ENCODE assay signal across 8 mouse cellular contexts in the genomic region with DNA sequence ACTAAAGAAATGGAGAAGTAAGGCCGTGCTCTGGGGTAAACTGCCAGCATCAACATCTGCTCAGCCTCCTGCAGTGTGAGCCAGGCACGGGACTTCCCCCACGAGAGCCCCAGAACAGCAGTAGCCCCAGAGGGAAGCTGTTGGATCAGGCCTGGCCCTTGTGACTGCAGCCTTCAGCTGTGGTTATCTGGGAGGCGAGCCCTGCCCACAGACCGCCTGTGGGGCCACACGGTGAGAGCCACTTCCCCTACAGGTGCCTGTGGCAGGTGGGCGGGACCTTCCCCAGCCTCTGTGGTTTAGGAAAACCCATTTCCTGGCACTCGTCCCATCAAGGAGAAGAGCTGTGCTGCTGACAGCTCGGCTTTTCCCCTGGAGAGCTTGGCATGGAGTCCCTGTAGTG. TPM values are rescaled to one million over a fixed set of nuclear protein-coding genes. Genes with fewer than 3 reads are reported as not detected.
DNase-seq lines count a peak whose midpoint lies in the region; ATAC-seq and TF ChIP-seq lines count a peak whose summit lies in the region.

No protein-coding gene starts in this region.

- peaks cover 23% of the 10 kb centered on the region for H3K4me1 ChIP-seq in forebrain, embryonic 16.5 days (replicated peaks; ENCODE audit: control insufficient read depth, insufficient read depth, low read length)
- H3K4me1 ChIP-seq in intestine, embryonic 14.5 days (replicated peaks; ENCODE audit: control insufficient read depth, insufficient read depth, low read length), result peaks cover 14% of the 10 kb centered on the region
- peaks cover 5% of the 10 kb centered on the region for H3K4me1 ChIP-seq in lung, adult 2 months (ENCODE audit: control insufficient read depth, insufficient read depth, low read length)
- H3K4me1 ChIP-seq in small intestine, adult 2 months (ENCODE audit: control insufficient read depth, insufficient read depth, insufficient read length, low read length), result peaks cover 14% of the 10 kb centered on the region

- no peak overlapping the region; the same call in 1 of the 2 replicates for H3K9ac ChIP-seq in forebrain, embryonic 16.5 days (replicated peaks; ENCODE audit: low read depth, low read length)
- no peak overlapping the region for H3K9ac ChIP-seq in intestine, embryonic 14.5 days (ENCODE audit: low read length)

- peak overlapping the region; percentile 20; the same call in 1 of the 2 replicates for H3K27ac ChIP-seq in forebrain, embryonic 16.5 days (ENCODE audit: low read length)
- peak overlapping the region; percentile 39; the same call in 1 of the 2 replicates for H3K27ac ChIP-seq in intestine, embryonic 14.5 days (ENCODE audit: low read depth)
- H3K27ac ChIP-seq in small intestine, adult 2 months (ENCODE audit: insufficient read depth, low read depth, low read length), result peak overlapping the region; percentile 53; the same call in 1 of the 2 replicates

- no peak for TF ChIP-seq POLR2A in lung, adult 2 months (IDR thresholded peaks at IDR 0.05; ENCODE audit: borderline replicate concordance, extremely low read depth, low read depth, low read length)
- no peak for TF ChIP-seq POLR2A in small intestine, adult 2 months (IDR thresholded peaks at IDR 0.05; ENCODE audit: low read depth, low read length)

- H3K4me2 ChIP-seq in forebrain, embryonic 16.5 days (ENCODE audit: low read length), result no peak overlapping the region
- H3K4me2 ChIP-seq in intestine, embryonic 14.5 days (ENCODE audit: low read length), result no peak overlapping the region

- H3K27me3 ChIP-seq in forebrain, embryonic 16.5 days (replicated peaks; ENCODE audit: control insufficient read depth, insufficient read depth, low read length), result no peaks in the 10 kb centered on the region
- H3K27me3 ChIP-seq in intestine, embryonic 14.5 days (replicated peaks; ENCODE audit: control insufficient read depth, insufficient read depth, low read length), result no peaks in the 10 kb centered on the region
- no peaks in the 10 kb centered on the region for H3K27me3 ChIP-seq in small intestine, adult 2 months (ENCODE audit: control insufficient read depth, insufficient read depth, low read length)

- peaks cover 9% of the 10 kb centered on the region for H3K36me3 ChIP-seq in forebrain, embryonic 16.5 days (ENCODE audit: control insufficient read depth, insufficient read depth)
- H3K36me3 ChIP-seq in intestine, embryonic 14.5 days (ENCODE audit: control insufficient read depth, insufficient read depth, low read length), result peaks cover 16% of the 10 kb centered on the region
- peaks cover 14% of the 10 kb centered on the region for H3K36me3 ChIP-seq in small intestine, adult 2 months (ENCODE audit: control insufficient read depth, insufficient read depth, low read length)

- peak; percentile 27; the same call in 1 of the 2 replicates for ATAC-seq in frontal cortex, adult (ENCODE audit: low TSS enrichment)
- no peak for ATAC-seq in forebrain, embryonic 16.5 days
- ATAC-seq in intestine, embryonic 14.5 days (replicated peaks; ENCODE audit: low FRiP score, low TSS enrichment, low read depth), result no peak

- DNase-seq in frontal cortex, postnatal 25 days (ENCODE audit: low spot score in 2 of 2), result no peak
- DNase-seq in ES-CJ7 (ENCODE audit: low read depth, low spot score), result peak; percentile 28
- no peak for DNase-seq in intestine, embryonic 14.5 days (ENCODE audit: low spot score)
- peak; percentile 59 for DNase-seq in lung, adult 2 months
- no peak for DNase-seq in cerebellum, adult 9-10 months

- WGBS in forebrain, embryonic 16.5 days, result 11% methylated on average over 9 of the region's 9 CpGs
- 11% methylated on average over 9 of the region's 9 CpGs for WGBS in intestine, embryonic 14.5 days
- 16% methylated on average over 9 of the region's 9 CpGs for WGBS in lung, adult 2 months
- 2% methylated on average over 9 of the region's 9 CpGs for WGBS in small intestine, adult 2 months

- no peak for TF ChIP-seq CTCF in lung, adult 2 months (IDR thresholded peaks at IDR 0.05; ENCODE audit: insufficient read depth, low read length)
- no peak for TF ChIP-seq CTCF in small intestine, adult 2 months (IDR thresholded peaks at IDR 0.05; ENCODE audit: extremely low read depth, insufficient read length, insufficient replicate concordance, low read depth, low read length)

- no peaks in the 10 kb centered on the region for H3K9me3 ChIP-seq in forebrain, embryonic 16.5 days (ENCODE audit: control insufficient read depth, low read length)
- no peaks in the 10 kb centered on the region for H3K9me3 ChIP-seq in intestine, embryonic 14.5 days (ENCODE audit: control insufficient read depth, low read length)

- H3K4me3 ChIP-seq in forebrain, embryonic 16.5 days (replicated peaks; ENCODE audit: low read length), result no peak overlapping the region
- no peak overlapping the region for H3K4me3 ChIP-seq in intestine, embryonic 14.5 days (ENCODE audit: low read depth, low read length)
- H3K4me3 ChIP-seq in lung, adult 2 months (replicated peaks; ENCODE audit: extremely low read depth, low read depth, low read length), result no peak overlapping the region
- no peak overlapping the region for H3K4me3 ChIP-seq in small intestine, adult 2 months (ENCODE audit: low read depth, low read length)

RNA-seq across cellular contexts. Expression of gene Atp13a2, which starts 3.2 kb away (rescaled TPM):
- polyA plus RNA-seq in forebrain, embryonic 16.5 days (2015; fragmentation: Nextera tagmentation; extraction: Ambion mirVana), result 126 and 142 TPM in 2 replicates
- 33.3 and 40.0 TPM in 2 replicates for polyA plus RNA-seq in intestine, embryonic 14.5 days (2014; fragmentation: Nextera tagmentation; extraction: Ambion mirVana)
- 199 and 258 TPM in 2 replicates for polyA plus RNA-seq in lung, adult 2 months (2012; rRNA removed)
- 63.0 and 76.6 TPM in 2 replicates for polyA plus RNA-seq in small intestine, adult 2 months (2012; rRNA removed)

RNA-seq across cellular contexts. Expression of gene Sdhb, which starts 22.4 kb away (rescaled TPM):
- 420 and 438 TPM in 2 replicates for polyA plus RNA-seq in forebrain, embryonic 16.5 days (2015; fragmentation: Nextera tagmentation; extraction: Ambion mirVana)
- 457 and 488 TPM in 2 replicates for polyA plus RNA-seq in intestine, embryonic 14.5 days (2014; fragmentation: Nextera tagmentation; extraction: Ambion mirVana)
- 97.5 and 143 TPM in 2 replicates for polyA plus RNA-seq in lung, adult 2 months (2012; rRNA removed)
- polyA plus RNA-seq in small intestine, adult 2 months (2012; rRNA removed), result 304 and 515 TPM in 2 replicates

RNA-seq across cellular contexts. Expression of gene Mfap2, which starts 26.8 kb away (rescaled TPM):
- polyA plus RNA-seq in forebrain, embryonic 16.5 days (2015; fragmentation: Nextera tagmentation; extraction: Ambion mirVana), result 190 and 202 TPM in 2 replicates
- 489 and 509 TPM in 2 replicates for polyA plus RNA-seq in intestine, embryonic 14.5 days (2014; fragmentation: Nextera tagmentation; extraction: Ambion mirVana)
- 173 and 190 TPM in 2 replicates for polyA plus RNA-seq in lung, adult 2 months (2012; rRNA removed)
- polyA plus RNA-seq in small intestine, adult 2 months (2012; rRNA removed), result 8.8 and 13.7 TPM in 2 replicates

Comparison
In these comparisons a context has a peak if more than half of its experiments do, and no peak if none do; other contexts are left out.
1. DNase-seq: peak in ES-CJ7 (single experiment) and lung, adult 2 months (single experiment); none in frontal cortex, postnatal 25 days (0 of 2), intestine, embryonic 14.5 days (single experiment) and cerebellum, adult 9-10 months (single experiment).
2. RNA of gene Mfap2, which starts 26.8 kb away (polyA plus RNA-seq): 489 to 509 TPM in intestine, embryonic 14.5 days, 190 to 202 TPM in forebrain, embryonic 16.5 days and 173 to 190 TPM in lung, adult 2 months; 8.8 to 13.7 TPM in small intestine, adult 2 months; every median in the first group is over 10 times any median in the second.
3. Peak in every context shown above with its lines, with median percentiles within 50 percentile points of each other: H3K27ac ChIP-seq.